Mouse (Mus musculus) hindbrain, embryonic 14.5 days (tissue): ENCODE results near the gene Psmb2. TPM values are rescaled to one million over a fixed set of nuclear protein-coding genes. Genes with fewer than 3 reads are reported as not detected.

Source experiments
- ATAC-seq: fragments of 200-750 bp; cut with Nextera tagmentation; 2 replicates; pipeline ENCODE4 v1.8.0; 2017; ENCODE audit warnings: moderate number of reproducible peaks, mild to moderate bottlenecking, moderate TSS enrichment, moderate library complexity; ENCODE audit not compliant: low FRiP score
- DNase-seq: peaks from one replicate; pipeline ENCODE4 v3.0.0-alpha.2; 2015; ENCODE audit warnings: low spot score
- H3K27ac ChIP-seq: fragments of 300-500 bp; sonication (generic); 2 replicates; pipeline ENCODE4 v1.5.1; 2014; ENCODE audit warnings: mild to moderate bottlenecking, moderate library complexity
- H3K27me3 ChIP-seq: fragments of 300-500 bp; sonication (generic); 2 replicates; pipeline ENCODE4 v1.6.1; 2014; ENCODE audit warnings: mild to moderate bottlenecking, low read length, mixed read lengths; ENCODE audit not compliant: control insufficient read depth, insufficient read depth
- H3K36me3 ChIP-seq: fragments of 300-500 bp; sonication (generic); replicated peaks from 2 replicates; pipeline ENCODE4 v1.6.1; 2014; ENCODE audit not compliant: control insufficient read depth, insufficient read depth
- H3K4me1 ChIP-seq: fragments of 300-500 bp; sonication (generic); replicated peaks from 2 replicates; pipeline ENCODE4 v1.6.1; 2014; ENCODE audit warnings: antibody characterized with exemption, low read length, mixed read lengths; ENCODE audit not compliant: control insufficient read depth, insufficient read depth
- H3K4me2 ChIP-seq: fragments of 300-500 bp; sonication (generic); replicated peaks from 2 replicates; pipeline ENCODE4 v1.6.1; 2014; ENCODE audit warnings: mild to moderate bottlenecking, moderate library complexity
- H3K4me3 ChIP-seq: fragments of 300-500 bp; sonication (generic); replicated peaks from 2 replicates; pipeline ENCODE4 v1.5.1; 2014; ENCODE audit warnings: mild to moderate bottlenecking, low read length
- H3K9ac ChIP-seq: fragments of 300-500 bp; sonication (generic); 2 replicates; pipeline ENCODE4 v1.6.1; 2014
- H3K9me3 ChIP-seq: fragments of 300-500 bp; sonication (generic); 2 replicates; pipeline ENCODE4 v1.6.1; 2016; ENCODE audit warnings: low read length; ENCODE audit not compliant: control insufficient read depth
- WGBS: fragments of 180-500 bp; shearing (Covaris S2); extraction: QIAGEN DNeasy Blood & Tissue Kit; methylation state at CpG from one replicate; pipeline ENCODE4 v1.1.7; 2014; 5-methylcytosine and 5-hydroxymethylcytosine counted together
- polyA plus RNA-seq: library from polyadenylated mRNA; unstranded; fragments of >200 nt; fragmentation: Nextera tagmentation; extraction: Ambion mirVana; gene quantifications from 2 replicates; pipeline ENCODE4 v1.2.1, GENCODE M21; 2014

The Psmb2 gene
- 432 and 451 TPM in 2 replicates for polyA plus RNA-seq

DNA sequence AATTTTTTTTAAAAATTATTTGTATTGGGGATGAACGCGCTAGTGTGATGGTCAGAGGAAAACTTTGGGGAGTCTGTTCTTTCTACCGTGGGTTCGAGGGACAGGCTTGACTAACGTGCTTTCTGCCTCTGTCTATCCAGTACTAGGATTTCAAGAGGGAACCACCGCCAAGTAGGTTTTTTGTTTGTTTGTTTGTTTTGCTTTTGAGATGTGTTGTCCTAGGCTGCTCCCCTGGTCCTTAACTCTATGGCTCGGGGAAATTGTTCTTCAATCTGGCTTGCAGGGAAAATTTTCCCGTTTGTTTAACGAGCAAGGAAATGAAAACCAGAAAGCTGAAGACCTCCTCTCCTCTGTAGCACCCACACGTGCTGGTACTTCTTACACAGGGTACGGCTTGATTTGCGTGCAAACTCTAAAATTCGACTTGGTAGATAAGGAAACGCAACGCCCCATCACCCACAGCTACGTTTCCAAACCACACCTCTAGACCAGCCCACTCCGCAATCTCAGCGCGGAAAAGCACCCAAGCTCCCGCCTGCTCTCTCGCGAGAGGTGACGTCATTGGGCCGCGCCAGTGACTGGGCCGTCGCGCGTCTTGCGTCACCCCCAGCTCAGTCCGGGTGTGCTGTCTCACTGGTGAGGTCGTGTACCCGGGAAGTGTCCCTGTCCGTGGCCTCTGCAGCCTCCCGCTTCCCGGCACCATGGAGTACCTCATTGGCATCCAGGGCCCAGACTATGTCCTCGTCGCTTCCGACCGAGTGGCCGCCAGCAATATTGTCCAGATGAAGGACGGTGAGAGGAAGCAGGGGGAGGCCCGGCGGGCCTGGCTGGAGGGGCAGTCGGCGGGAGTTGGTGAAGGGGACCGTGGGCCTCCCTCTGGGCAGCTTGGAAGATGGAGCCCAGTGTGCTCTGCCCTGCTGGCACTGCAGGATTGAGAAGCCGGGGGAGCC lies at the start of gene Psmb2:
Gene Psmb2 (plus strand): TSS at position 577 of the 950 bp plus-strand sequence.
- H3K9ac ChIP-seq: peak within 1 kb of the TSS; percentile 98
- peaks cover 9% of the 10 kb centered on the region for H3K4me1 ChIP-seq
- 3% methylated on average over 48 of the region's 48 CpGs for WGBS
- no peaks in the 10 kb centered on the region for H3K36me3 ChIP-seq
- peak within 1 kb of the TSS; percentile 74 for H3K27ac ChIP-seq
- no peaks in the 10 kb centered on the region for H3K9me3 ChIP-seq
- peak within 1 kb of the TSS; percentile 97 for H3K4me2 ChIP-seq
- no peaks in the 10 kb centered on the region for H3K27me3 ChIP-seq
- ATAC-seq (peak; percentile 98), DNase-seq (peak; percentile 100)
- H3K4me3 ChIP-seq: peak within 1 kb of the TSS; percentile 99

DNA sequence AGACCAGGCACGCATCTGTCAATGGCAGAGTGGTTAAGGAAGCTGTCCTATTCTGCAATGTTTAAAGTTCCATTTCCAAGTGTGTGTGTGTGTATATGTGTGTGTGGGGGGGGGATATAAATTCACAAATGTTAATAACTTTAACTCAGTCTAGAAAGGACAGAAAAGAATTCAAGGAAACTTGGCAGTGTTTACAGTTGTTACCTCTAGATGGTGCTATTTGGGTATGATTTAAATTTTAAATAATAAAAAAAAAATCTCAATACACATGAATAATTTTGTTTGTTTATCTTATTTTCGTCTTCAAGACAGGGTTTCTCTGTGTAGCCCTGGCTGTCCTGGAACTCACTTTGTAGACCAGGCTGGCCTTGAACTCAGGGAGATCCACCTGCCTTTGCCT lies 45.5 kb upstream of the Psmb2 start:
- Histone ChIP-seq H3K9ac (no peak overlapping the region), H3K4me2 (no peak overlapping the region), H3K27ac (no peak overlapping the region), H3K4me1 (peaks cover 5% of the 10 kb centered on the region), H3K9me3 (no peaks in the 10 kb centered on the region), H3K4me3 (no peak overlapping the region), H3K27me3 (no peaks in the 10 kb centered on the region), H3K36me3 (no peaks in the 10 kb centered on the region)
- DNase-seq (no peak), ATAC-seq (no peak)
- WGBS: 49% methylated on average over 2 of the region's 2 CpGs

DNA sequence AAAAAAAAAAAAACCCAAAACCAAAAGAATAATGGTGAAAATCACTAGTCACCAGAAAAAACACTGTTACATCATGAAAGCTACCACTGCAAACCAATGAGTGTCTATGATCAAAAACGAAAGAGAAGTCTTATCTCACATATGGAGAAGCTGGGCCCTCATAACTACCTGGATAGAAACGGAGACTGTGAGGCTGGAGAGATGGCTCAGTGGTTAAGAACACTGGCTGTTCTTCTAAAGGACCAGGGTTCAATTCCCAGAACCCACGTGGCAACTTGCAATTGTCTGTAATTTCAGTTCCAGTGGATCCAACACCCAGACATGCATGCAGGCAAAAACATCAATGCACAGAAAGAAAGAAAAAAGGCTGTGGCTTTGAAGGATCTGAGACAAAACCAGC lies 44.8 kb upstream of the Psmb2 start:
- Histone ChIP-seq H3K36me3 (no peaks in the 10 kb centered on the region), H3K27me3 (no peaks in the 10 kb centered on the region), H3K4me1 (no peaks in the 10 kb centered on the region; the same call in 1 of the 2 replicates), H3K4me3 (no peak overlapping the region), H3K4me2 (no peak overlapping the region), H3K27ac (no peak overlapping the region), H3K9me3 (no peaks in the 10 kb centered on the region), H3K9ac (no peak overlapping the region)
- 66% methylated on average over 3 of the region's 3 CpGs for WGBS
- DNase-seq: no peak
- ATAC-seq: no peak

DNA sequence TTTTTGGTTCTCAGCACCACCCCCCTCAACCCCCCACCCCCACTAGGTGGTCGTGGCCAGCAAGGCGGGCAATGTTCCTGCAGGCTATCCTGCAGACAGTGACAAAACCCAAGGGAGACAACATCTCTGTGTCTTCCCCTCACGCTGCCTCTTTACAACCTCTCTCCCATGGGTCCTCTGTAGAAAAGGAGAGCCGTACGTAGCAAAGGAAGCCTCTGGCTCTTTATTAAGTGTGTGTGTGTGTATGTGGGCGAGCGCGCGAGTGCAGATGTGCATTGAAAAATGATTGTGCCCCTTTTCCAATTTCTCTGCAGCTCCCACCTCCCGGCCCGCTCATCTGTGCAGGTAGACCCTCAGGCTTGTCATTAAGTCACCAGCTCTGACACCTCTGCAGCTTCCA lies 41.1 kb upstream of the Psmb2 start:
- no peak overlapping the region for H3K4me3 ChIP-seq
- peak overlapping the region; percentile 38 for H3K27ac ChIP-seq

DNA sequence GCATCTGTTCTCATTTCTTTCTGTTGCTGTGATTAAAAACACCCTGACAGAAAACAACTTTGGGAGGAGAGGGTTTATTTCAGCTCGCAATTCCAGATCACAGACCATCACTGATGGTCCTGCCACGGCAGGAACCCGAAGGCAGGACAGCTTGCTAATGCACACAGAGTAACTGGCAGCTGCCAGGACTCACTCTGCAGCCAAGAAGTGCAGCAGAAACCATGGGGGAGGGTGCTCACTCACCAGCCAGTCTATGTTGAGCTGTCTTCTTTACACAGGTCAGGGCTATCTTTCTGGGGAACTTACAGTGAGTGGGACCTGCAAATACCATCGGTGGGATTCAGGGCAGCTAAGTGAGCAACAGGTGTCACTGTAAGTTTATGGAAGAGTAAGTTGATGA lies 40.0 kb upstream of the Psmb2 start:
- no peaks in the 10 kb centered on the region for H3K36me3 ChIP-seq
- no peaks in the 10 kb centered on the region for H3K9me3 ChIP-seq
- H3K27me3 ChIP-seq: no peaks in the 10 kb centered on the region
- H3K9ac ChIP-seq: no peak overlapping the region
- H3K4me1 ChIP-seq: no peaks in the 10 kb centered on the region; the same call in 1 of the 2 replicates
- no peak for ATAC-seq
- no peak overlapping the region for H3K4me2 ChIP-seq
- H3K4me3 ChIP-seq: no peak overlapping the region
- 75% methylated on average over 4 of the region's 4 CpGs for WGBS
- no peak for DNase-seq
- H3K27ac ChIP-seq: no peak overlapping the region

More for the DNA sequence above, 41.1 kb upstream of the Psmb2 start:
- H3K4me1 ChIP-seq: no peaks in the 10 kb centered on the region; the same call in 1 of the 2 replicates
- 20% methylated on average over 11 of the region's 11 CpGs for WGBS
- no peaks in the 10 kb centered on the region for H3K36me3 ChIP-seq
- H3K27me3 ChIP-seq: no peaks in the 10 kb centered on the region
- H3K9me3 ChIP-seq: no peaks in the 10 kb centered on the region
- peak overlapping the region; percentile 36 for H3K4me2 ChIP-seq
- peak overlapping the region; percentile 21; the same call in 1 of the 2 replicates for H3K9ac ChIP-seq
- DNase-seq: no peak
- no peak for ATAC-seq

DNA sequence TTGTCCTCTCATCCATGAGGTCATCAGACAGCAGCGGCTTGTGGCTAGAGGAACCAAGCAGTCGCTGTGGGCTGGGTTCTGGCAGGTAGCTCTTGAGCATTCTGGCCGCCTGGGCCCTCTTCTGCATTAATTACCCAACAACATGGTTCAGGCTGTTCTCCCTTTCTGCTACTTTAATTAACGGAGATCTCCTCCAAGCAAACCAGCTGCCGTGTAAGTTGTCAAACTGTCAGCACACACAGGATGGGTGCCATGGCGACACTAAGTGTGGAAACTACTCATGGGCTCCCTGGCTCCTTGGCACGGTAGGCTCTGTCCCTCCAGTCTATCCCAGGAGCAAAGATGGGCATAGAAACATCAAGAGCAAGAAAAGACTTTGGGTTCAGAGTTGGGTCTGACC lies 38.1 kb upstream of the Psmb2 start:
- Histone ChIP-seq H3K4me2 (no peak overlapping the region), H3K4me1 (no peaks in the 10 kb centered on the region; the same call in 1 of the 2 replicates), H3K9ac (no peak overlapping the region), H3K36me3 (no peaks in the 10 kb centered on the region), H3K4me3 (no peak overlapping the region), H3K9me3 (no peaks in the 10 kb centered on the region), H3K27me3 (no peaks in the 10 kb centered on the region), H3K27ac (no peak overlapping the region)
- WGBS: 44% methylated on average over 7 of the region's 7 CpGs
- DNase-seq: no peak
- ATAC-seq: no peak

DNA sequence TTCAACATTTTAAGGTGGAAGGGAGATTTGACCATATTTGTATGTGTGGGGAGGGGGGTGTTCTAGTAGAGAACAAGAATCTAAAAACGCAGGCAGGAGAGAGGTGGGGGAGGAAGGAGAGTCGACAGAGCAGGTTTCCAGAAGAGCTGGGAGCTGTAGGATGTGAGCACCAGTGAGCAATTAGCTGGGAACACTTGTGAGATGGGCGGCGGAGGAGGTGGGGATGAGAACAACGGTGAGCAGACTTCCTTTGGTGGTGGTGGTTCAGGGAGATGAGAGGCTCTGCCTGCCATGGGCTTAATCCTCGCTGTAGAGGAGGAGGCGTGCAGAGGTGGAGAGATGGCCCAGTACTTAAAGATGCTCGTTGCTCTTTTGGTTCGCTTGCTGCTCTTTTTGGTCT lies 35.5 kb upstream of the Psmb2 start:
- Histone ChIP-seq H3K36me3 (no peaks in the 10 kb centered on the region), H3K27me3 (no peaks in the 10 kb centered on the region; the same call in 1 of the 2 replicates), H3K4me1 (no peaks in the 10 kb centered on the region), H3K4me2 (no peak overlapping the region), H3K9ac (no peak overlapping the region), H3K9me3 (no peaks in the 10 kb centered on the region), H3K4me3 (no peak overlapping the region), H3K27ac (no peak overlapping the region)
- 56% methylated on average over 9 of the region's 9 CpGs for WGBS
- ATAC-seq (no peak), DNase-seq (no peak)

DNA sequence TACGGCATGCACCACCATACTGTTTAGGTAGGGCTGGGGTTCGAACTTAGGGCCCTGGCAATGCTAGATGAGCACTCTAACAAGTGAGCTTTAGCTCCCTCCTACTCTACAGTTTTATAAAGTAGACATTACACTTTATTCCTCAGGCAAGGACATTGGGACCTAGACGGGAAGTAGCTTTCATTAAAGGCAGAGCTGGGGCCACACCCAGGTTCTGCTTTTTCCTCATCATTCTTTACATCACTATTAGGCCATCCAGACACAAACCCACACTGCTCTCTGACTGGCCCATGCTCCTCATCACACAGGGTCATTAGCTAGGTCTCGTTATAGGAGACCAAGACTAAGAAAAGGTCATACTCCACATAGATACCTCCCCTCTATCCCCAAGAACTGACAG lies 33.6 kb upstream of the Psmb2 start:
- H3K27me3 ChIP-seq: no peaks in the 10 kb centered on the region; the same call in 1 of the 2 replicates

DNA sequence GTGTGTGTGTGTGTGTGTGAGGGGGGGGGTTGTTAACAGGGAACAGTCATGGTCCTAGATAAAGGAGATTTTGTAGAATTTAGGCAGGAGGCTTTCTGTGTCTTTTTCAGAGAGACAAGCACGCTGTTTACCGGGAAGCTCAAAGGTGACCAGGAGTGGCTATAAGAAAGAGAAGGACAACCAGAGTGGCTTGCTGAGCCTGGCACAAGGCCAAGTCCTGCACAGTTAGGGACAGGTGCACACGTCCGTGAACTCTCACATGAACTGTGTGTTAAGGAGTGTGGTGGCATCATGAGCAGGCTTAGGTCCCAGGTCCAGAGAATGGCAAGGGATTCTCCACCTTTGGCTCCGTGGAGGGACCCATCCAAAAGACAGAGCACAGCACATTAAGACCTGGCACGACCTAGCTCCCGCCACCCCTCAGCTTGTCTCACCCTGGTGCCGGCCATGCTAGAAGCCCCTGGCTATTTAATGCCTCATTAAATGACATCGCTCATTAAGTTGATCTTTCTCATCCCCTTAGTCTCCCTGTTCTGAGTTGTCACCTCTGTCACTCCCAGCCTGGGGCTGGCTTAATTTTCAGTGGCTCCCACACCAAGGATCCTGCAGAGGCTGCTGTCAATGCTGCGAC lies 33.0 kb upstream of the Psmb2 start:
- WGBS: 64% methylated on average over 10 of the region's 10 CpGs
- Histone ChIP-seq H3K27ac (no peak overlapping the region), H3K36me3 (no peaks in the 10 kb centered on the region), H3K9ac (no peak overlapping the region), H3K4me1 (peaks cover 8% of the 10 kb centered on the region), H3K9me3 (no peaks in the 10 kb centered on the region), H3K27me3 (no peaks in the 10 kb centered on the region; the same call in 1 of the 2 replicates), H3K4me3 (no peak overlapping the region), H3K4me2 (no peak overlapping the region)
- no peak for ATAC-seq
- DNase-seq: no peak

More for the DNA sequence above, 33.6 kb upstream of the Psmb2 start:
- Histone ChIP-seq H3K9me3 (no peaks in the 10 kb centered on the region), H3K4me1 (peaks cover 8% of the 10 kb centered on the region; the same call in 1 of the 2 replicates), H3K27ac (no peak overlapping the region), H3K4me2 (no peak overlapping the region), H3K4me3 (no peak overlapping the region), H3K9ac (no peak overlapping the region), H3K36me3 (no peaks in the 10 kb centered on the region)
- 76% methylated on average over 4 of the region's 4 CpGs for WGBS
- no peak for ATAC-seq
- no peak for DNase-seq
